In genomic region chr8:10945939-10946740, GRCm38 (mm10) we compare ENCODE assay signal across 8 mouse cellular contexts.
DNase-seq lines count a peak whose midpoint lies in the region; ATAC-seq and TF ChIP-seq lines count a peak whose summit lies in the region.

No protein-coding gene starts in this region.

- ATAC-seq in G1E (ENCODE audit: extremely low read depth, insufficient number of reproducible peaks, low FRiP score, poor library complexity, severe bottlenecking), result peak; percentile 90
- peak; percentile 95 for ATAC-seq in frontal cortex, adult (ENCODE audit: low TSS enrichment)
- peak; percentile 97 to 98 for ATAC-seq in hematopoietic stem cell, adult 5-6 weeks (replicated peaks in 1 of 2; ENCODE audit: insufficient read depth in 1 of 2, low FRiP score in 2 of 2, low TSS enrichment in 1 of 2, low read depth in 1 of 2, poor library complexity in 2 of 2, severe bottlenecking in 2 of 2)

- peaks cover 2% of the 10 kb centered on the region; the same call in 1 of the 2 replicates for H3K27me3 ChIP-seq in G1E (ENCODE audit: insufficient read depth, low read length)

- H3K36me3 ChIP-seq in G1E (replicated peaks), result no peaks in the 10 kb centered on the region

- peaks cover 41% of the 10 kb centered on the region for H3K4me1 ChIP-seq in G1E (ENCODE audit: insufficient read depth, low read depth, low read length)

- no peaks in the 10 kb centered on the region for H3K9me3 ChIP-seq in G1E (replicated peaks)

- peak; percentile 81 for DNase-seq in G1E (ENCODE audit: low spot score)
- peak; percentile 66 for DNase-seq in c-Kit-positive CD71-positive TER-119-negative erythroid progenitor cells, embryonic 14.5 days (ENCODE audit: low read depth)
- peak; percentile 71 to 76 for DNase-seq in layer of hippocampus, postnatal 10 days (ENCODE audit: low spot score in 2 of 2)
- peak; percentile 98 for DNase-seq in lung, postnatal 10 days
- peak; percentile 90 for DNase-seq in ovary, postnatal 10 days (ENCODE audit: low spot score)
- peak; percentile 81 for DNase-seq in thymus, postnatal 14 days

- H3K4me3 ChIP-seq in G1E (ENCODE audit: low read depth, low read length), result peak overlapping the region; percentile 69; the same call in 1 of the 2 replicates

- no peak for TF ChIP-seq CTCF in G1E (IDR thresholded peaks at IDR 0.05; ENCODE audit: low read depth, low read length)

Comparison
In these comparisons a context has a peak if more than half of its experiments do, and no peak if none do; other contexts are left out.
1. Peak in every context shown above with its lines: DNase-seq, ATAC-seq and H3K4me3 ChIP-seq.